Mouse (Mus musculus) kidney, postnatal 0 days (tissue): Measurements from ENCODE around the gene Comt. TPM values are rescaled to one million over a fixed set of nuclear protein-coding genes. Genes with fewer than 3 reads are reported as not detected.

Experiments used
- ATAC-seq: fragments of 200-750 bp; cut with Nextera tagmentation; replicated peaks from 2 replicates; pipeline ENCODE4 v1.8.0; 2017; ENCODE audit warnings: low read depth, moderate number of reproducible peaks, moderate TSS enrichment, moderate library complexity; ENCODE audit not compliant: low FRiP score
- DNase-seq: peaks from one replicate; pipeline ENCODE4 v3.0.0-alpha.2; 2016; ENCODE audit warnings: low spot score
- H3K27ac ChIP-seq: fragments of 300-500 bp; sonication (generic); 2 replicates; pipeline ENCODE4 v1.5.1; 2014; ENCODE audit warnings: mild to moderate bottlenecking
- H3K27me3 ChIP-seq: fragments of 300-500 bp; sonication (generic); 2 replicates; pipeline ENCODE4 v1.6.1; 2014; ENCODE audit warnings: low read length, mixed read lengths; ENCODE audit not compliant: insufficient read depth
- H3K36me3 ChIP-seq: fragments of 300-500 bp; sonication (generic); 2 replicates; pipeline ENCODE4 v1.6.1; 2014; ENCODE audit warnings: low read length, mixed read lengths; ENCODE audit not compliant: insufficient read depth
- H3K4me1 ChIP-seq: fragments of 300-500 bp; sonication (generic); replicated peaks from 2 replicates; pipeline ENCODE4 v1.6.1; 2014; ENCODE audit warnings: antibody characterized with exemption, low read length, mixed read lengths; ENCODE audit not compliant: insufficient read depth
- H3K4me2 ChIP-seq: fragments of 300-500 bp; sonication (generic); 2 replicates; pipeline ENCODE4 v1.6.1; 2014; ENCODE audit warnings: mild to moderate bottlenecking, low read length, moderate library complexity, mixed read lengths
- H3K4me3 ChIP-seq: fragments of 300-500 bp; sonication (generic); replicated peaks from 2 replicates; pipeline ENCODE4 v1.5.1; 2014; ENCODE audit warnings: low read depth, low read length
- H3K9ac ChIP-seq: fragments of 300-500 bp; sonication (generic); 2 replicates; pipeline ENCODE4 v1.6.1; 2014; ENCODE audit warnings: low read depth, low read length
- H3K9me3 ChIP-seq: fragments of 300-500 bp; sonication (generic); replicated peaks from 2 replicates; pipeline ENCODE4 v1.6.1; 2016; ENCODE audit warnings: low read length, inconsistent platforms, mixed read lengths
- CTCF ChIP-seq: IDR thresholded peaks from 2 replicates; pipeline ENCODE4 v1.5.1; 2016; ENCODE audit warnings: antibody characterized with exemption, low read depth, mild to moderate bottlenecking, moderate library complexity
- WGBS: fragments of 180-500 bp; shearing (Covaris S2); extraction: QIAGEN DNeasy Blood & Tissue Kit; methylation state at CpG from one replicate; pipeline ENCODE4 v1.1.7; 2014; 5-methylcytosine and 5-hydroxymethylcytosine counted together
- polyA plus RNA-seq: library from polyadenylated mRNA; unstranded; fragments of >200 nt; fragmentation: Nextera tagmentation; extraction: Ambion mirVana; gene quantifications from 2 replicates; pipeline ENCODE4 v1.2.1, GENCODE M21; 2015

The Comt gene
- polyA plus RNA-seq, 1 experiment from 2014 or later, result 107 TPM

DNA sequence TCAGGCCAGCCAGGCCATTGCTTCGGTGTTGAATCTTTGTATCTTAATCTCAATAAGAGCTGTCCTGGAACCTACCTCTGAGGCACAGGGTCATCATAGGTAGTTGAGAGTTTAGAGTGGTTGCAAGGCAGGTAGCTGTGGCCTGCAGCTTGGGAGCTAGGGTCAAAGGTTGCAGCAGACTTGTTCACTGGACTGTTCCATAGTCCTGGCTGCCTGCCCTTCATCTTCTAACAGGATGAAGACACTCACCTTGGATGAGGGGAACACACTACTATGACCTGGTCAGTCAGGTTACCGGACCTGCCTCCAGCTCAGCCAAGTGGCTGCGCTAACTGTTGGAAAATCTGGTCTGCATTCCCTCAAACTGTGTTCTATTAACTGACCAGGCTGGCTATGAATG, 35.5 kb downstream of the Comt start:
- no peak overlapping the region for H3K4me3 ChIP-seq
- no peak overlapping the region for H3K4me2 ChIP-seq
- no peak for ATAC-seq
- H3K9me3 ChIP-seq, result no peaks in the 10 kb centered on the region
- no peak overlapping the region for H3K27ac ChIP-seq
- DNase-seq, result no peak
- no peak for TF ChIP-seq CTCF
- peaks cover 27% of the 10 kb centered on the region for H3K4me1 ChIP-seq
- no peak overlapping the region for H3K9ac ChIP-seq
- whole genome bisulfite sequencing, result 98% methylated on average over 3 of the region's 3 CpGs
- no peaks in the 10 kb centered on the region for H3K27me3 ChIP-seq
- no peaks in the 10 kb centered on the region for H3K36me3 ChIP-seq

DNA sequence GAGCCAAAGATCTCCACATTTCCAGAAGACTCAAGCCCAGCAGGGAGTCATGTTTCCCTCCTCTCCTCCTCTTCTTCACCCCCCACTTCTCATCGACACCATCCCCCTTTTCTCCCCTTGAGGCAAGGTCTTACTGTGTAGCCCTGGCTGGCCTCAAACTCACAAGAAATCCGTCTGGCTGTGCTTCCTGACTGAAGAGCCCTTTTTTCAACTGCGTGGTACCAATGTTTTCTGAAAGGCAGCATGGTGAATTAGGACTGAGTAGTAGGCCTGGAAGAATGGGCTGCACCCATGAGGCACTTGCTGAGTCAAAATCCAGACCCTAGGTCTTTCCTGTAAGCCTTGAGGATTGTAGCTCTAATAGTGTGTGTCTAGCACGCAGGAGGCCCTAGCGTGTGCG, 36.3 kb downstream of the Comt start:
- Histone ChIP-seq H3K27ac (no peak overlapping the region), H3K4me1 (peaks cover 22% of the 10 kb centered on the region), H3K4me3 (no peak overlapping the region), H3K9me3 (no peaks in the 10 kb centered on the region), H3K4me2 (no peak overlapping the region), H3K27me3 (no peaks in the 10 kb centered on the region), H3K36me3 (no peaks in the 10 kb centered on the region), H3K9ac (no peak overlapping the region)
- ATAC-seq, result no peak
- DNase-seq, result no peak
- no peak for TF ChIP-seq CTCF
- 66% methylated on average over 6 of the region's 6 CpGs for WGBS

DNA sequence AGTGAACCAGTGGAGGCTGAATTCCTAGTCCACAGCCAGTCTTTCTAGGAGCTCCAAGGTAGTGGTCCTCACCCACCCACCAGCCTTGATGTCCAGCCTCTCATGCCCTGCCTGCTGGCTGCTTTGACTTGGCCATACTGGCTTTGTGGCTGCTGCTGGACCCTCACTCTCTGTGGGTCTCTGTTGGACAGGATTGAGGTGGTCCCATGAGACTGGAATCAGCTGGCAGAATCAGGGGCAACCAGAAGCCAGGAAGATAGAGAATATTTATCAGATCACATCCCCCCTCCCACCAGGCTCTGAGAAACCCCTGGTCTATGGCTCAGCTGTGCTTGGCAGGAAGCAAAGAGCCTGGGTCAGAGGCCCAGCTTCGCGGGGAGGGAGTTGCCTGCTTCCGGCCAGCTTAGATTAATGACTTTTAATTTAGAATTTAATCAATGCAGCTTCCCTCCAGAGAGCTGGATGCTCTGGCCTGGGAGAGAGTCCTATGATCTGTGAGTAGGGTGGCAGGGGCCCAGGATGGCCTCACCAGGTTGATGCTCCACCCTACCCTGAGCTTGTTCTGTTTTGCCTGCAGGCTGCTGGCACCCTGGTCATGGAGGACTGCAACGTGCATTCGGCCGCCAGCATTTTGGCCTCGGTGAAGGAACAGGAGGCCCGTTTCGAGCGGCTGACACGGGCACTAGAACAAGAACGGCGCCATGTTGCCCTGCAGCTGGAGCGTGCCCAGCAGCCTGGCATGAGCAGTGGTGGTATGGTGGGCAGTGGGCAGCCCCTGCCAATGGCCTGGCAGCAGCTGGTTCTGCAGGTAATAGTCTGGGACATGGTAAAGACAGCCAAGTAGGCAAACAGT, 37.8 kb downstream of the Comt start:
- Histone ChIP-seq H3K9ac (no peak overlapping the region), H3K27me3 (no peaks in the 10 kb centered on the region), H3K4me1 (peaks cover 28% of the 10 kb centered on the region), H3K4me2 (no peak overlapping the region), H3K36me3 (no peaks in the 10 kb centered on the region), H3K9me3 (no peaks in the 10 kb centered on the region), H3K4me3 (no peak overlapping the region), H3K27ac (peak overlapping the region; percentile 38; the same call in 1 of the 2 replicates)
- DNase-seq (peak; percentile 50), ATAC-seq (no peak)
- 67% methylated on average over 14 of the region's 14 CpGs for WGBS
- TF ChIP-seq CTCF, result no peak

DNA sequence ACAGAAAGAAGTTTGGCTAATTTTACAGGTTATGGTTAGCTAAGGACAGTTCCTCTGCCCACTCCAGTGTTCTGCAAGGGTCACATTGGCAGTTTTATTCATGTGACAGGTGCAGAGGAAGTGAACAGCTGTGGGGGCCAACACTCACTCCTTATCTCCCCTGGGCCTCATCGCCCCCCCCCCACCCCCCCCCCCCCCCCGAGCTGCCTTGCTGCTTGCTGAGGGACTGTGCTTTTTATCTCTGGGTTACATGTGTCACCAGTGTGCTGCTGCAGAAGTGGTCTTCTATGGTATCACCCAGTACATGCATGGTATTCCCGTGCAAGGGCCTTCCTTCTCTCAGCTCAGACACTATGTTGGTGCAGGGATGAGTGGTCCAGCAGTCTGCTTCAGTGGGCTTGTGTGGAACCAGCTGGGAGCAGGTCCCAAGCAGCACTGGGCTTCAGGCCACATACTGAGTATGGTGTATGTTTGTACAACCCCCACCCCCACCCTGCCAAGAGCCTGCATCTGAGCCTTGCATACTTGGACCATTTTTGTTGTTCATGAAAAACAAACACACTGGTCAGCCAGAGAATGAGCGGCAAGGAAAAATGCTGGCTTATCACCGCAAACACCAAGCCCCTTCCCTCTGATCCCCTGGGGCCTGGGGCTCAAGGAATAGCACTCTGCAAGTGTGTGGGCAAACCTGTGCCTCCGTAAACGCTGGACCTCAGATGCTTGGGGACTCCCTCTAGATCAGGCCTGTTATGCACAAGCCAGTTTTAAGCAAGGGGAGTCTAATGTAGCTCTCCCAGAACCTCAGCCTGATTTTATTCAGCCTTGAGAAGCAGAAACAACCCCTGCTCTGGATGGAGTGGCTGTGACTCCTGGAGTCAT, 38.7 kb downstream of the Comt start:
- H3K4me3 ChIP-seq, result no peak overlapping the region
- ATAC-seq (no peak), DNase-seq (no peak)
- H3K27me3 ChIP-seq, result no peaks in the 10 kb centered on the region
- H3K9me3 ChIP-seq, result no peaks in the 10 kb centered on the region
- no peak overlapping the region for H3K9ac ChIP-seq
- no peaks in the 10 kb centered on the region for H3K36me3 ChIP-seq
- TF ChIP-seq CTCF, result no peak
- H3K4me2 ChIP-seq, result no peak overlapping the region
- 50% methylated on average over 6 of the region's 7 CpGs for WGBS
- H3K27ac ChIP-seq, result peak overlapping the region; percentile 38
- H3K4me1 ChIP-seq, result peaks cover 26% of the 10 kb centered on the region

DNA sequence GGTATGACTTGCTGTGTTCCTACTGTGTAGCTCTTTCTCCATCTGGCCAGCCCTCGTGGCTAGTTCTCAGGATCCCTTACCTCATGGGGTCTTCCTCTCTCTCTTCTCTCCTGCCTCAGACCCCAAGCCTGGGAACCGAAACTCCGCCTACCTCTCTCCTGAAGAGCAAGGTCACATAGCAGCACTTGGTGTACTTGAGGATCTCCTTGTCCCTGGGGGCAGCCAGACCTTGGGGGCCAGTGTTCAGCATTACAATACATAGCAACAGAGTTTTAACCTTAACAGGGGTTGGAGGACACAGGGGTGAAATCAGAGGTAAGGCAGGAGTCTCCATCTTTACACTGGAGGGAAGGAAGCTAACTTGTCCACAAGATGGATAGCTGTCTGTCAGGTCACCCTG, 39.7 kb downstream of the Comt start:
- H3K4me3 ChIP-seq, result no peak overlapping the region
- ATAC-seq (no peak), DNase-seq (no peak)
- H3K27ac ChIP-seq, result no peak overlapping the region
- WGBS, result 78% methylated on average over 3 of the region's 3 CpGs
- TF ChIP-seq CTCF, result no peak
- H3K9ac ChIP-seq, result no peak overlapping the region
- peaks cover 26% of the 10 kb centered on the region for H3K4me1 ChIP-seq
- H3K4me2 ChIP-seq, result no peak overlapping the region
- H3K36me3 ChIP-seq, result no peaks in the 10 kb centered on the region
- H3K27me3 ChIP-seq, result no peaks in the 10 kb centered on the region
- no peaks in the 10 kb centered on the region for H3K9me3 ChIP-seq

DNA sequence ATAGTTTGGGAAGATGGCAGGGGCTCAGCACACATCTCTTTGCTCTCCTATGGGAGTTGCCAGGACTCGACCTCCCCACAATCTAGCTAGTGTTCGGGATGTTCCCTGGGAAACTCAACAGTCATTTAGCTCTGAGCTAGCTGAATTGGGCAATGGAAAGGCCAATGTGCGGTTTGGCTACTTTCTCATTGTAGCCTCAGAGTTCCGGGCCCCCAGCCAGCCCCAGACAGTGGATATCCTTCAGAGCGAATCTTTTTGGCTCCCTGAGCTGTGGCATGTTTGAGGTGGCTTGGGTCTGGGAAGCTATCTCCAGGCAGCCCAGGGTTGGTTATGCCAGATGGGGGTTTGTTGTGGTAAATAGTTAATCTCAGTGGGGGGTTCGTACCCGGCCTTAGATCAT, 40.2 kb downstream of the Comt start:
- DNase-seq, result no peak
- peaks cover 26% of the 10 kb centered on the region for H3K4me1 ChIP-seq

More for the DNA sequence above, 40.2 kb downstream of the Comt start:
- H3K9ac ChIP-seq, result no peak overlapping the region
- H3K27me3 ChIP-seq, result no peaks in the 10 kb centered on the region
- H3K36me3 ChIP-seq, result no peaks in the 10 kb centered on the region
- no peak for ATAC-seq
- H3K4me3 ChIP-seq, result no peak overlapping the region
- 81% methylated on average over 7 of the region's 7 CpGs for WGBS
- no peak overlapping the region for H3K4me2 ChIP-seq
- TF ChIP-seq CTCF, result no peak
- H3K9me3 ChIP-seq, result no peaks in the 10 kb centered on the region
- no peak overlapping the region for H3K27ac ChIP-seq
